Mouse (Mus musculus): ENCODE results near the gene Cyp4f14. TPM values are rescaled to one million over a fixed set of nuclear protein-coding genes. Genes with fewer than 3 reads are reported as not detected.
"Not testable (repeated sequence)": the region's sequence is repeated elsewhere in the genome, so short reads cannot be mapped to it uniquely, and the experiment has no call there.

Gene Cyp4f14
- total RNA-seq, 4 experiments from 2014 or later: 0.11 to 0.72 TPM; not detected in 2

- peak; percentile 97 for DNase-seq (ENCODE audit: low spot score)
Measured at GRCm38 (mm10) chr17:32891239-32892180, 25.6 kb downstream of the Cyp4f14 start, which contains the start of gene Zfp870. Gene Zfp870 (minus strand): TSS chr17:32891642.

- no peak for DNase-seq (ENCODE audit: low spot score)
Measured at GRCm38 (mm10) chr17:32890852-32891238, 26.3 kb downstream of the Cyp4f14 start.

- DNase-seq (ENCODE audit: low spot score): no peak
Measured at GRCm38 (mm10) chr17:32889611-32890010, 27.5 kb downstream of the Cyp4f14 start.

GRCm38 (mm10) chr17:32880320-32881218, 36.6 kb downstream of the Cyp4f14 start:
- no peak for DNase-seq (ENCODE audit: low spot score)

- no peak for DNase-seq (ENCODE audit: low spot score)
Measured at GRCm38 (mm10) chr17:32878773-32879172, 38.4 kb downstream of the Cyp4f14 start.

- DNase-seq (ENCODE audit: low spot score): no peak
Measured at GRCm38 (mm10) chr17:32877471-32878171, 39.5 kb downstream of the Cyp4f14 start.

GRCm38 (mm10) chr17:32872696-32873095, 44.4 kb downstream of the Cyp4f14 start:
- DNase-seq (ENCODE audit: low spot score): no peak

GRCm38 (mm10) chr17:32872091-32872490, 45.1 kb downstream of the Cyp4f14 start:
- no peak for DNase-seq (ENCODE audit: low spot score)

GRCm38 (mm10) chr17:32871483-32871882, 45.7 kb downstream of the Cyp4f14 start:
- no peak for DNase-seq (ENCODE audit: low spot score)

- DNase-seq (ENCODE audit: low spot score): not testable (repeated sequence)
Measured at GRCm38 (mm10) chr17:32867266-32867665, 49.9 kb downstream of the Cyp4f14 start.

- not testable (repeated sequence) for DNase-seq (ENCODE audit: low spot score)
Measured at GRCm38 (mm10) chr17:32856713-32857112, 60.4 kb downstream of the Cyp4f14 start.

Other genes starting within 250 kb of the Cyp4f14 start
- under 1 TPM in 1 of 4 experiments, not detected in 3; 0.16 TPM for gene Cyp4f15, start 231.7 kb downstream of the Cyp4f14 start, total RNA-seq (2022)
- gene Zfp871, start 129.1 kb downstream of the Cyp4f14 start, total RNA-seq (2022): 10 to 100 TPM; 28.7 to 30.8 (median 29.3) TPM
- under 1 TPM; 0.16 to 0.38 (median 0.25) TPM for gene Zfp811, start 107.4 kb downstream of the Cyp4f14 start, total RNA-seq (2022)
- 10 to 100 TPM in 2 of 4 experiments, 1 to 10 TPM in 2; 5.9 to 12.0 (median 9.9) TPM for gene Zfp799, start 87.1 kb downstream of the Cyp4f14 start, total RNA-seq (2022)
- gene Zfp870, start 25.7 kb downstream of the Cyp4f14 start, total RNA-seq (2022): 1 to 10 TPM; 6.3 to 9.0 (median 7.5) TPM
- gene Cyp4f13, start 30.1 kb upstream of the Cyp4f14 start, total RNA-seq (2022): 10 to 100 TPM in 2 of 4 experiments, 1 to 10 TPM in 2; 7.7 to 15.3 (median 9.5) TPM
- gene Zfp472, start 48.5 kb upstream of the Cyp4f14 start, total RNA-seq (2022): 1 to 10 TPM; 2.0 to 2.9 (median 2.4) TPM
- gene Zfp952, start 75.8 kb upstream of the Cyp4f14 start, total RNA-seq (2022): 1 to 10 TPM; 7.0 to 7.4 (median 7.1) TPM
- gene Zfp763, start 116.1 kb upstream of the Cyp4f14 start, total RNA-seq (2022): 1 to 10 TPM; 2.0 to 5.4 (median 4.4) TPM
- gene 4921501E09Rik, start 150.7 kb upstream of the Cyp4f14 start, total RNA-seq (2022): not detected
- gene Zfp563, start 172.0 kb upstream of the Cyp4f14 start, total RNA-seq (2022): 1 to 10 TPM; 4.2 to 7.0 (median 4.8) TPM
- under 1 TPM in 3 of 4 experiments, not detected in 1; 0.05 to 0.19 (median 0.12) TPM for gene Morc2b, start 222.3 kb upstream of the Cyp4f14 start, total RNA-seq (2022)